Mouse (Mus musculus): Measurements from ENCODE around the gene Slc4a1. TPM values are rescaled to one million over a fixed set of nuclear protein-coding genes. Genes with fewer than 3 reads are reported as not detected.

The Slc4a1 gene
- total and polyA plus RNA-seq, 3 experiments, result 1.1 to 596 (median 2.9) TPM

DNA sequence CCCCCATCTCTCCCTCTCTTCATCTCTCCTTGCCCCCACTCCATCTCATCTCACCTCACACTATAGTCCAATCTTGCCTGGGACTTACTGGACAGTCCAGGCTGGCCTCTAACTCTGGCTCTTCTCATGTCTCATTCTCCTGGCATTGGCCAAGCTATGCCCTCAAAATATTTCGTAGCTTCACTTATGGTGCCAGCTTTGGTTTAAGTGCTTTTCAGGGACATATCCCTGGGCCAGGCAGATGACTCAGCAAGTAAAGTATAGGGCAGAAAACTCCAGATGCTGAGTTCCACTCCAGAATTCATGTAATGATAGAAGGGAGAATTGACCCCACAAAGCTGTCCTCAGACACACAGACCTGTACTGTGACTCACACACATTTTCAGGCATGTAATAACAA is 29.8 kb downstream of the Slc4a1 start:
- ATAC-seq (ENCODE audit: extremely low read depth, insufficient number of reproducible peaks, low FRiP score, poor library complexity, severe bottlenecking) (no peak), DNase-seq (ENCODE audit: low spot score) (no peak)
- Histone ChIP-seq H3K36me3 (replicated peaks) (no peaks in the 10 kb centered on the region), H3K27me3 (ENCODE audit: insufficient read depth, low read length) (peaks cover 58% of the 10 kb centered on the region), H3K4me1 (ENCODE audit: insufficient read depth, low read depth, low read length) (no peaks in the 10 kb centered on the region), H3K4me3 (ENCODE audit: low read depth, low read length) (no peak overlapping the region), H3K9me3 (replicated peaks) (peaks cover 3% of the 10 kb centered on the region)
- TF ChIP-seq GATA1 (IDR thresholded peaks at IDR 0.05; ENCODE audit: borderline replicate concordance, low read length), result no peak

DNA sequence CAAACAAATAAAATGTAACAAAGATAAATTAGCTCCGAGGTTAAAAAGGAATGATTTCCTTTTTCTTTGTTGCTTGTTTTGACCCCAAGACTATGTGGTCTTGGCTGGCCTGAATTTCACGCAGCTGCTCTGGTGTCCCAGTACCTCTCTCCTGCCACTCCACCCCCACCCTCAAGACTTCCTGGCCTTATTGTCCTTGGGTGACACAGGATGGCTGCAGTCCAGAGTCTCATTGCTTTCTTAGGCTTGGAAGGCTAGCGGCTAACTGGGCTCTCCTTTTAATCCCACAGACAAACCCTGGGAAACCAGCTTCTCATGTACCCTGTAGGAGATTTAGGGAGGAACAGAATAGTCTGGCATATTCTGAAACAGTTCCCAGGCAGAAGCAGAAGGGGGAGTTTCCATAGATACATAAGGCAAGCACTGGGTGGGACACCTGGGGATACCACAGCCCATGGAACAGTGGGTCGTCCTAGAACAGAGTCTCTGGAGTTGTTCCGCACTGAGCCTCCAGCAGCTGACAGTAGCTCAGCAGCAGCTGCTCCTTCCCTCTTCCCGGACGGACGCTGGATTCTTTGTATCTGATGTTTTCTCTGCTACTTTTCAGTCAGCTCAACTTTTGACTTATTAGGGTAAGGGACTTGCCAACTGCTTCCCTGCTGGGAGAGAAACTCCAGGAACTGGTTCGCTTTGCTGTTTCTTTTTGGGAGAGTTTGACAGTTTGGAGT is 30.9 kb downstream of the Slc4a1 start:
- Histone ChIP-seq H3K4me1 (ENCODE audit: insufficient read depth, low read depth, low read length) (no peaks in the 10 kb centered on the region), H3K4me3 (ENCODE audit: low read depth, low read length) (no peak overlapping the region), H3K9me3 (replicated peaks) (peaks cover 3% of the 10 kb centered on the region), H3K36me3 (replicated peaks) (no peaks in the 10 kb centered on the region), H3K27me3 (ENCODE audit: insufficient read depth, low read length) (peaks cover 65% of the 10 kb centered on the region)
- no peak for ATAC-seq (ENCODE audit: extremely low read depth, insufficient number of reproducible peaks, low FRiP score, poor library complexity, severe bottlenecking)
- TF ChIP-seq GATA1 (IDR thresholded peaks at IDR 0.05; ENCODE audit: borderline replicate concordance, low read length) (no peak), POLR2AphosphoS5 (IDR thresholded peaks at IDR 0.05; ENCODE audit: insufficient replicate concordance, low read depth, low read length) (no peak), CTCF (IDR thresholded peaks at IDR 0.05; ENCODE audit: low read depth, low read length) (no peak), TAL1 (conservative IDR thresholded peaks at IDR 0.05; ENCODE audit: low read depth, low read length) (no peak)
- no peak for DNase-seq (ENCODE audit: low spot score)

DNA sequence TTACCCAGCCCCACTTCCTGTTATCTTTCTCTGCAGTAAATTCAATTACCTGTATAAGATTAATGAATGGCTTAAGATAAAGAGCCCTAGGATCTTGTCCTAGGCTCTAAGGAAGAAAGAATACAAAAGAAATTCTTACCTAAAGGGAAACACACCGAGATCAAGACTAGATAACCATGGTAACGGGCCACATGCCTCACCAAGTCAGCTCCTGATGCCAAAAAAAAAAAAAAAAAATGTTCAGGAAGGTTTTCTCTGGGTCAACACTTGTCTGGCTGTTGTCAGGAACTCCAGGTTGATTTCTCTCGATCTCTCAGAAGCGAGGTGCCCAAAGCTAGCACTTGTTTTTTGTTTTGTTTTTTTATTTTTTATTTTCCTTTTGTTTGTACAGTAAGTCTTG is 32.0 kb downstream of the Slc4a1 start:
- H3K27me3 ChIP-seq (ENCODE audit: insufficient read depth, low read length), result peaks cover 59% of the 10 kb centered on the region
- no peaks in the 10 kb centered on the region for H3K36me3 ChIP-seq (replicated peaks)
- no peaks in the 10 kb centered on the region for H3K9me3 ChIP-seq (replicated peaks)
- no peaks in the 10 kb centered on the region for H3K4me1 ChIP-seq (ENCODE audit: insufficient read depth, low read depth, low read length)
- H3K4me3 ChIP-seq (ENCODE audit: low read depth, low read length), result no peak overlapping the region
- DNase-seq (ENCODE audit: low spot score) (no peak), ATAC-seq (ENCODE audit: extremely low read depth, insufficient number of reproducible peaks, low FRiP score, poor library complexity, severe bottlenecking) (no peak)
- no peak for TF ChIP-seq GATA1 (IDR thresholded peaks at IDR 0.05; ENCODE audit: borderline replicate concordance, low read length)
- TF ChIP-seq CTCF (IDR thresholded peaks at IDR 0.05; ENCODE audit: low read depth, low read length), result no peak
- TF ChIP-seq TAL1 (conservative IDR thresholded peaks at IDR 0.05; ENCODE audit: low read depth, low read length), result no peak
- TF ChIP-seq POLR2AphosphoS5 (IDR thresholded peaks at IDR 0.05; ENCODE audit: insufficient replicate concordance, low read depth, low read length), result no peak
- no peak for TF ChIP-seq GATA2 (IDR thresholded peaks at IDR 0.05; ENCODE audit: borderline replicate concordance, low read depth, low read length)

DNA sequence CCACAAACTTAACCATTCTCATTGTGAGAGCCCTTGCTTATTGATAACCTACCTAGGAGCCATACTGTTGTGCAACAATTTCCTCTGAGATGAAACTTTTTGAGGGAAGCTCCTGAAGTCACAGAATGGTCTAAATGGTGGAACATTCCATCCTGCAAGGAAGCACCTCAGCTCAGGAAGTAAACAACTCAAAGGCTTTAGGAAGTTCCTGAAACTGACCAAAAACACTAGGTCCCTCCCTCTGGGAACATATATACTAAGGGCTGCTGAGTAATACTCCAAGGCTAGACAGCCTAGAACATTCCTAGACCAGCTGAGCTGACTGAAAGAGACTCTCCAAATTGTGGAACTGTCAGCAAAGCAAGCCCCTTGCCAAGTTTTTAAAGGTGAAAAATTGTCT is 32.9 kb downstream of the Slc4a1 start:
- Histone ChIP-seq H3K27me3 (ENCODE audit: insufficient read depth, low read length) (peaks cover 61% of the 10 kb centered on the region), H3K4me1 (ENCODE audit: insufficient read depth, low read depth, low read length) (no peaks in the 10 kb centered on the region), H3K4me3 (ENCODE audit: low read depth, low read length) (no peak overlapping the region), H3K36me3 (replicated peaks) (no peaks in the 10 kb centered on the region), H3K9me3 (replicated peaks) (no peaks in the 10 kb centered on the region)
- no peak for DNase-seq (ENCODE audit: low spot score)
- no peak for ATAC-seq (ENCODE audit: extremely low read depth, insufficient number of reproducible peaks, low FRiP score, poor library complexity, severe bottlenecking)
- TF ChIP-seq TAL1 (conservative IDR thresholded peaks at IDR 0.05; ENCODE audit: low read depth, low read length) (no peak), CTCF (IDR thresholded peaks at IDR 0.05; ENCODE audit: low read depth, low read length) (no peak), GATA1 (IDR thresholded peaks at IDR 0.05; ENCODE audit: borderline replicate concordance, low read length) (no peak), GATA2 (IDR thresholded peaks at IDR 0.05; ENCODE audit: borderline replicate concordance, low read depth, low read length) (no peak), POLR2AphosphoS5 (IDR thresholded peaks at IDR 0.05; ENCODE audit: insufficient replicate concordance, low read depth, low read length) (no peak)

DNA sequence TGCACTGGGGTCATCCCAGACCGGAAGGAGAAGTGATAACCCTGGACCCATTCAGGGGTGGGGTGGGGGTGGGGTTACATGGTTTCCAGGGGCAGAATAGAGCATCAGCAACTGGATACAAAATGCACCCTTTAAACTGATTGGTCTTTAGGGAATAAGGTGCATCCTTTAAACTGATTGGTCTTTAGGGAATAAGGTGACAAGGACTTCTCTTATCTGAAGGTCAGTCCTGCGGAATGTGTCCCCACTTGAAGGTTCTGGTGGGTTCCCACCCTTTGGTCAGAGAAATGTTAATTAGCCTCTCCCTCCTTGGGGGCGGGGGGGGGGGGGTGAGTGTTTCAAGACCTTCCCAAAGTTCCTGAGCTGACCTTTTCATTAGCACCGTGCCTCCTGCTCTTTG is 34.2 kb downstream of the Slc4a1 start:
- Histone ChIP-seq H3K27me3 (ENCODE audit: insufficient read depth, low read length) (peaks cover 61% of the 10 kb centered on the region), H3K9me3 (replicated peaks) (no peaks in the 10 kb centered on the region), H3K36me3 (replicated peaks) (no peaks in the 10 kb centered on the region), H3K4me3 (ENCODE audit: low read depth, low read length) (no peak overlapping the region), H3K4me1 (ENCODE audit: insufficient read depth, low read depth, low read length) (peaks cover 2% of the 10 kb centered on the region; the same call in 1 of the 2 replicates)
- no peak for ATAC-seq (ENCODE audit: extremely low read depth, insufficient number of reproducible peaks, low FRiP score, poor library complexity, severe bottlenecking)
- no peak for TF ChIP-seq CTCF (IDR thresholded peaks at IDR 0.05; ENCODE audit: low read depth, low read length)
- TF ChIP-seq TAL1 (conservative IDR thresholded peaks at IDR 0.05; ENCODE audit: low read depth, low read length), result no peak
- TF ChIP-seq GATA1 (IDR thresholded peaks at IDR 0.05; ENCODE audit: borderline replicate concordance, low read length), result no peak
- no peak for TF ChIP-seq POLR2AphosphoS5 (IDR thresholded peaks at IDR 0.05; ENCODE audit: insufficient replicate concordance, low read depth, low read length)
- DNase-seq (ENCODE audit: low spot score), result no peak

DNA sequence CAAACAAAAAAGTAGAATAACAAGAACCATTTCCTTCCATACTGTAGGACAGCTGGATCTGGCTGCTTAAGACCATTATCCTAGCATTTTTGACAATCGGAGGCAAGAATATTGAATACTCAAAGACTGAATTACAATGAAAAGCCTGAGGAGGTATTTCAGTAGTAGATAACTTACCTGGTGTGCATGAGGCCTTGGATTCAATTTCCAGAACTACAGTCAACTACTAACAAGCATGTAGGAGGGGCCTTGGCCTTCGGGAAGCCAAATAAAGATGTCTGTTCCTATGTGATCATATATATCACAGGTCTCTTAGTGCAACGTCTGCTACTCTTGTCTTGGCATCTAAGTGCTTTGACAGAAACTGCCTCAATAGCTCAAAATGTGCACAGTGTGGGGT is 36.0 kb downstream of the Slc4a1 start:
- TF ChIP-seq TAL1 (conservative IDR thresholded peaks at IDR 0.05; ENCODE audit: low read depth, low read length), result no peak
- TF ChIP-seq GATA1 (IDR thresholded peaks at IDR 0.05; ENCODE audit: borderline replicate concordance, low read length), result no peak
- no peak for TF ChIP-seq CTCF (IDR thresholded peaks at IDR 0.05; ENCODE audit: low read depth, low read length)
- no peak for TF ChIP-seq POLR2AphosphoS5 (IDR thresholded peaks at IDR 0.05; ENCODE audit: insufficient replicate concordance, low read depth, low read length)
- no peak for TF ChIP-seq GATA2 (IDR thresholded peaks at IDR 0.05; ENCODE audit: borderline replicate concordance, low read depth, low read length)
- DNase-seq (ENCODE audit: low spot score) (no peak), ATAC-seq (ENCODE audit: extremely low read depth, insufficient number of reproducible peaks, low FRiP score, poor library complexity, severe bottlenecking) (no peak)
- Histone ChIP-seq H3K27me3 (ENCODE audit: insufficient read depth, low read length) (peaks cover 60% of the 10 kb centered on the region), H3K9me3 (replicated peaks) (no peaks in the 10 kb centered on the region), H3K4me1 (ENCODE audit: insufficient read depth, low read depth, low read length) (peaks cover 2% of the 10 kb centered on the region; the same call in 1 of the 2 replicates), H3K4me3 (ENCODE audit: low read depth, low read length) (no peak overlapping the region), H3K36me3 (replicated peaks) (no peaks in the 10 kb centered on the region)
